Mouse (Mus musculus): ENCODE results near the gene Fam49a.

- no peak for TF ChIP-seq POLR2A (IDR thresholded peaks at IDR 0.05; ENCODE audit: borderline replicate concordance, extremely low read depth, low read depth, low read length)
- no peak for TF ChIP-seq CTCF (IDR thresholded peaks at IDR 0.05; ENCODE audit: insufficient read depth, low read length)
Observed at GRCm38 (mm10) chr12:12356048-12356447, 94.1 kb downstream of the Fam49a start.

Measured in lung, adult 2 months (tissue).